14 mouse cellular contexts compared by ENCODE assay signal in genomic region chr7:75644585-75644984, GRCm38 (mm10).
DNase-seq lines count a peak whose midpoint lies in the region; ATAC-seq and TF ChIP-seq lines count a peak whose summit lies in the region.
"Had no signal": no experiment of that assay in that cellular context is flagged by ENCODE, and none has a peak within 500 bp of the region (broad histone marks: within the 10 kb centered on the region; RNA-seq: fewer than 3 reads in every experiment).

No protein-coding gene starts in this region.

- no peak for TF ChIP-seq CTCF in MEL (IDR thresholded peaks at IDR 0.05 in 2 of 3, conservative IDR thresholded peaks at IDR 0.05 in 1 of 3; ENCODE audit: control insufficient read depth in 1 of 3, insufficient read depth in 1 of 3, low read depth in 2 of 3, low read length in 3 of 3, poor library complexity in 1 of 3, severe bottlenecking in 1 of 3)

- no peak for TF ChIP-seq POLR2A in MEL (IDR thresholded peaks at IDR 0.05; ENCODE audit: control insufficient read depth in 1 of 2, insufficient read depth in 1 of 2, low read depth in 1 of 2, low read length in 2 of 2, poor library complexity in 1 of 2)

- no peaks in the 10 kb centered on the region for H3K36me3 ChIP-seq in hindbrain, embryonic 13.5 days
- no peaks in the 10 kb centered on the region for H3K36me3 ChIP-seq in hindbrain, embryonic 10.5 days
- H3K36me3 ChIP-seq in MEL (ENCODE audit: control insufficient read depth in 1 of 2, insufficient read depth in 2 of 2, low read length in 2 of 2): no peaks in the 10 kb centered on the region
- H3K36me3 ChIP-seq in embryonic facial prominence, embryonic 13.5 days: no peaks in the 10 kb centered on the region
- H3K36me3 ChIP-seq: limb, embryonic 12.5 days had no signal

- no peak for TF ChIP-seq RAD21 in MEL (IDR thresholded peaks at IDR 0.05; ENCODE audit: low read depth, low read length)

- no peak for DNase-seq in hindbrain, embryonic 10.5 days (ENCODE audit: low spot score)
- no peak for DNase-seq in MEL (ENCODE audit: low read depth, low spot score)
- DNase-seq in embryo, embryonic 11 days: no peak
- DNase-seq in cerebellum, adult 8-10 months: no peak
- no peak for DNase-seq in urinary bladder, postnatal 36 days (ENCODE audit: low spot score in 2 of 2)
- DNase-seq: gastrocnemius, postnatal 10 days; lung, postnatal 14 days; right cerebral cortex, postnatal 14 days had no signal

- no peaks in the 10 kb centered on the region for H3K9me3 ChIP-seq in hindbrain, embryonic 13.5 days
- no peaks in the 10 kb centered on the region for H3K9me3 ChIP-seq in hindbrain, embryonic 10.5 days
- no peaks in the 10 kb centered on the region for H3K9me3 ChIP-seq in MEL (replicated peaks; ENCODE audit: insufficient read depth, low read length)
- no peaks in the 10 kb centered on the region for H3K9me3 ChIP-seq in embryonic facial prominence, embryonic 13.5 days
- H3K9me3 ChIP-seq: G1E; limb, embryonic 12.5 days had no signal

- H3K27me3 ChIP-seq in hindbrain, embryonic 13.5 days: no peaks in the 10 kb centered on the region
- no peaks in the 10 kb centered on the region for H3K27me3 ChIP-seq in hindbrain, embryonic 10.5 days (ENCODE audit: insufficient read depth, poor library complexity, severe bottlenecking)
- H3K27me3 ChIP-seq in MEL (ENCODE audit: control insufficient read depth in 1 of 2, insufficient read depth in 2 of 2, low read length in 2 of 2): no peaks in the 10 kb centered on the region
- no peaks in the 10 kb centered on the region for H3K27me3 ChIP-seq in embryonic facial prominence, embryonic 13.5 days
- H3K27me3 ChIP-seq: limb, embryonic 12.5 days had no signal

- peaks cover 25% of the 10 kb centered on the region for H3K4me1 ChIP-seq in hindbrain, embryonic 13.5 days (replicated peaks)
- peaks cover 32% of the 10 kb centered on the region for H3K4me1 ChIP-seq in hindbrain, embryonic 10.5 days (replicated peaks)
- 0 out of 4 replicates have a peak, but pooled peaks cover 0 to 3% of the 10 kb centered on the region in 2 experiments for H3K4me1 ChIP-seq in MEL (ENCODE audit: control insufficient read depth in 1 of 2, insufficient read depth in 2 of 2, low read length in 2 of 2)
- peaks cover 55% of the 10 kb centered on the region for H3K4me1 ChIP-seq in embryonic facial prominence, embryonic 13.5 days

- H3K9ac ChIP-seq in hindbrain, embryonic 13.5 days: no peak overlapping the region
- no peak overlapping the region for H3K9ac ChIP-seq in MEL (ENCODE audit: control insufficient read depth, low read depth, low read length, poor library complexity, severe bottlenecking)
- H3K9ac ChIP-seq in embryonic facial prominence, embryonic 13.5 days: 0 out of 2 replicates have a peak overlapping the region, but pooled peaks have one; percentile 7
- H3K9ac ChIP-seq: limb, embryonic 12.5 days had no signal

- no peak for TF ChIP-seq EP300 in MEL (IDR thresholded peaks at IDR 0.05; ENCODE audit: low read depth in 1 of 2, low read length in 2 of 2)

- no peak overlapping the region for H3K27ac ChIP-seq in hindbrain, embryonic 13.5 days
- H3K27ac ChIP-seq in hindbrain, embryonic 10.5 days: no peak overlapping the region
- no peak overlapping the region for H3K27ac ChIP-seq in MEL (ENCODE audit: control insufficient read depth, low read depth, low read length)
- H3K27ac ChIP-seq in embryonic facial prominence, embryonic 13.5 days: 0 out of 2 replicates have a peak overlapping the region, but pooled peaks have one; percentile 97

- no peaks in the 10 kb centered on the region for H3K79me2 ChIP-seq in MEL (ENCODE audit: control insufficient read depth, insufficient read depth, low read length, poor library complexity)

- 92% methylated on average over 2 of the region's 2 CpGs for WGBS in hindbrain, embryonic 13.5 days
- WGBS in hindbrain, embryonic 10.5 days: 87% methylated on average over 2 of the region's 2 CpGs
- 73% methylated on average over 2 of the region's 2 CpGs for WGBS in embryonic facial prominence, embryonic 13.5 days

- no peak overlapping the region for H3K4me3 ChIP-seq in hindbrain, embryonic 13.5 days
- H3K4me3 ChIP-seq in hindbrain, embryonic 10.5 days: no peak overlapping the region
- H3K4me3 ChIP-seq in MEL (ENCODE audit: control insufficient read depth in 1 of 2, insufficient read depth in 1 of 2, low read depth in 2 of 2, low read length in 2 of 2): no peak overlapping the region
- peak overlapping the region; percentile 42 for H3K4me3 ChIP-seq in embryonic facial prominence, embryonic 13.5 days
- H3K4me3 ChIP-seq: erythroblast, embryonic 14.5 days; limb, embryonic 12.5 days had no signal

- no peak for ATAC-seq in hindbrain, embryonic 13.5 days (ENCODE audit: low FRiP score)
- ATAC-seq in embryonic facial prominence, embryonic 13.5 days (ENCODE audit: insufficient number of reproducible peaks, insufficient read depth, low FRiP score, low TSS enrichment, low read depth): no peak
- ATAC-seq in megakaryocyte-erythroid progenitor cell, adult 5-6 weeks (replicated peaks; ENCODE audit: low FRiP score, low TSS enrichment, poor library complexity, severe bottlenecking): peak; percentile 32

- peak overlapping the region; percentile 56 for H3K4me2 ChIP-seq in hindbrain, embryonic 13.5 days
- peak overlapping the region; percentile 59 for H3K4me2 ChIP-seq in embryonic facial prominence, embryonic 13.5 days

TF ChIP-seq in MEL, 35 proteins besides CTCF, POLR2A, EP300 and RAD21:
- TF ChIP-seq MAFK (IDR thresholded peaks at IDR 0.05; ENCODE audit: borderline replicate concordance, low read depth, low read length): no peak
- 0 out of 2 replicates have a peak, but pooled peaks have one; percentile 25 for TF ChIP-seq RCOR1 (IDR thresholded peaks at IDR 0.05; ENCODE audit: low read depth, low read length)
